Mouse (Mus musculus): Measurements from ENCODE around the gene St3gal4. TPM values are rescaled to one million over a fixed set of nuclear protein-coding genes. Genes with fewer than 3 reads are reported as not detected.
A peak's percentile ranks its signal among the peaks of the same experiment; 100 is the strongest.

Gene St3gal4
- polyA plus RNA-seq, 1 experiment from 2014 or later = 250 TPM

DNA sequence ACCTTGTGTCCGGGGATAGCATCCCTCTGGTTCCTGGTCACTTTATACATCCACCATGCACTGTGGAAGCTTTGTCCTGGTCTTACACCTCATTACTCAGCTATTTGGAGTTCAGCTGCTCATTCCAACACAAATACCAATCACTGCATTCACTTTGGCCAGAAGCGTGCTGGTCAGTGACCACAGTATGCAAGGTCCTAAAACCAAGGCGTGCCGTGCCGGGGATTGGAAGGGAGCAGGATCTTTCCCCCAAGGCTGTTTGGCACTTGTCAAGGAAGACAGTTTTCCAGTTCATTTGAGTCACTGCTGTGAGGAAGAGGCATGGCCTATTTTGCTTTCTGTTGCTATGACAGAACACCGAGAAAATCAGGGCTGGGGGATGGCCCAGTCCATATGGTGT is 86.6 kb downstream of the St3gal4 start:
- ATAC-seq = no peak
- Histone ChIP-seq H3K4me3 (ENCODE audit: low read length) (no peak overlapping the region), H3K9ac (ENCODE audit: low read depth, low read length) (no peak overlapping the region), H3K27ac (ENCODE audit: low read length) (no peak overlapping the region), H3K4me2 (ENCODE audit: low read depth, low read length) (no peak overlapping the region), H3K9me3 (ENCODE audit: control insufficient read depth, low read length) (0 out of 2 replicates have a peak, but pooled peaks cover 5% of the 10 kb centered on the region), H3K36me3 (ENCODE audit: control insufficient read depth, insufficient read depth, low read length) (no peaks in the 10 kb centered on the region), H3K27me3 (replicated peaks; ENCODE audit: control insufficient read depth, insufficient read depth, low read length) (0 out of 2 replicates have a peak, but pooled peaks cover 5% of the 10 kb centered on the region), H3K4me1 (ENCODE audit: control insufficient read depth, insufficient read depth, low read length) (0 out of 2 replicates have a peak, but pooled peaks cover 7% of the 10 kb centered on the region)
- 83% methylated on average over 6 of the region's 6 CpGs for WGBS

DNA sequence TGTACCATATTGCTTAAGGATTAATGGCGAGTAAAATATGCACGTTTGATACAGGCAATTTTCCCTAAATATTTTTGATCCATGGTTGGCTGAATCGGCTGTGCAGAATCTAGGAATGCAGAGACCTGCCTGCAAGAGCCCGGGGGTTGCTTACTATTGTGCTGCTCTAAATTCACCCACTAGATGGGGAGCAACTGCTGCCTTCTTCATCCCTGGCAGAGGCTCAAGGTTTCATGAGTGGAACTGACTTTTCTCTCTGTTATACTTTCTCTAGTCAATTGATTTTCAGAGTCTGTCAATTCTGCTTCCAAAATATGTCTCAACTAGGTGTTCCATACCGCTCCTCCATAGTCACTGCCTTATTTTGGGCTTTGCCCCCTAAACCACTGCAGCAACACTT is 88.2 kb downstream of the St3gal4 start:
- H3K9me3 ChIP-seq (ENCODE audit: control insufficient read depth, low read length) = no peaks in the 10 kb centered on the region
- H3K27ac ChIP-seq (ENCODE audit: low read length) = no peak overlapping the region
- H3K4me3 ChIP-seq (ENCODE audit: low read length) = no peak overlapping the region
- no peak overlapping the region for H3K4me2 ChIP-seq (ENCODE audit: low read depth, low read length)
- 0 out of 2 replicates have a peak, but pooled peaks cover 7% of the 10 kb centered on the region for H3K4me1 ChIP-seq (ENCODE audit: control insufficient read depth, insufficient read depth, low read length)
- WGBS = 63% methylated on average over 5 of the region's 5 CpGs
- ATAC-seq = no peak
- H3K9ac ChIP-seq (ENCODE audit: low read depth, low read length) = no peak overlapping the region
- H3K27me3 ChIP-seq (replicated peaks; ENCODE audit: control insufficient read depth, insufficient read depth, low read length) = peaks cover 5% of the 10 kb centered on the region; the same call in 1 of the 2 replicates
- H3K36me3 ChIP-seq (ENCODE audit: control insufficient read depth, insufficient read depth, low read length) = no peaks in the 10 kb centered on the region

DNA sequence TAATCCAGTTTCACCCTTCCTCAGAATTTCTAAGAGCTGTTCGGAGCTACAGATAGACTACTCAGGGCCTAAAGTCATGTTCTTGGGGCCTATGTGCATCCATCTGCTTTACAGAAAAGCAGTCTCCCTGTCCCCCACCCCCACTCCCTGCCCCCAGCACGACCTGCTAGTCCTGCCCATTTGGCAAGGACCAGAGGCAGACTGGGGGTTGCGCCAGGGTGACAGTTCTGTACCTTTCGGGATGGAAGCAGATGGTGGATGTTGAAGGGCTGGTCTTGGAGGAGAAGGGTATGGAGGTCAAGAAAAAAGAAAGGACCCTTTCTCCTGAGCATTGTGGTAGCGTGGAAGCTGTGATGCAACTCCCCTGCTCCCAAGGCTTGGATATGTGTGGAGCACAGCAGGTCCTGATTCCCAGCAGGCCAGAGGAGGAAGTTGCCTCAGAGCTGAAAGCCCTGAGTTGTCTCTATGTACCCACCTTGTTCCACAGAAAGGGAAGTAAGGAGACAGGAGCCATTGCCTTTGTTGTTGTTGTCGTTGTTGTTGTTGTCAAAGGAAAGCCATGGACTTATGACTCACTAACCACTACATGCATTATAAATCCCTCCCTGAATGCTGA is 91.6 kb downstream of the St3gal4 start:
- 86% methylated on average over 6 of the region's 6 CpGs for WGBS
- no peak overlapping the region for H3K4me3 ChIP-seq (ENCODE audit: low read length)
- H3K36me3 ChIP-seq (ENCODE audit: control insufficient read depth, insufficient read depth, low read length) = no peaks in the 10 kb centered on the region
- H3K27me3 ChIP-seq (replicated peaks; ENCODE audit: control insufficient read depth, insufficient read depth, low read length) = peaks cover 15% of the 10 kb centered on the region
- H3K9me3 ChIP-seq (ENCODE audit: control insufficient read depth, low read length) = no peaks in the 10 kb centered on the region
- peaks cover 5% of the 10 kb centered on the region; the same call in 1 of the 2 replicates for H3K4me1 ChIP-seq (ENCODE audit: control insufficient read depth, insufficient read depth, low read length)
- H3K9ac ChIP-seq (ENCODE audit: low read depth, low read length) = no peak overlapping the region
- H3K27ac ChIP-seq (ENCODE audit: low read length) = no peak overlapping the region
- no peak for ATAC-seq
- H3K4me2 ChIP-seq (ENCODE audit: low read depth, low read length) = no peak overlapping the region

DNA sequence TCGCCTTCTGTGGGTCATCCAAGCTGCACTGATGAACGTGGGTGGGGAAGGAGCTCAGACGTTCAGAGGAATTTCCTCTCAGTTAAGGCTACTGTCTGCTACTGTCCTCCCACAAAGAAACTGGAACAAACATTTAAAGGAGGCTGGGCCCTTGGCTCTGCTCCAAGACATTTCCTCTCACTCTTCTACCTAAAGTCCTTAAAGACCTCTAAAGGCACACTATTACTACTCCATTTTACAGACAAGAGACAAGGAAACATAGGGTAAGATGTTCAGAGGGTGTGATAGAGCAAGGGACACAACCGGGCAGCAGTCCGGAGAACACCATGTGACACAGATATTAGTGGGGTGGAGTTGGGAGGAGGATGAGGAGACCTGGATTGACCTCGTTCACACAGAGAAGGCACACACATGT is 92.2 kb downstream of the St3gal4 start:
- H3K9ac ChIP-seq (ENCODE audit: low read depth, low read length) = no peak overlapping the region
- H3K27me3 ChIP-seq (replicated peaks; ENCODE audit: control insufficient read depth, insufficient read depth, low read length) = peaks cover 15% of the 10 kb centered on the region
- H3K4me2 ChIP-seq (ENCODE audit: low read depth, low read length) = no peak overlapping the region
- no peak overlapping the region for H3K27ac ChIP-seq (ENCODE audit: low read length)
- ATAC-seq = no peak
- WGBS = 50% methylated on average over 6 of the region's 6 CpGs
- H3K36me3 ChIP-seq (ENCODE audit: control insufficient read depth, insufficient read depth, low read length) = no peaks in the 10 kb centered on the region
- H3K9me3 ChIP-seq (ENCODE audit: control insufficient read depth, low read length) = no peaks in the 10 kb centered on the region
- peaks cover 5% of the 10 kb centered on the region; the same call in 1 of the 2 replicates for H3K4me1 ChIP-seq (ENCODE audit: control insufficient read depth, insufficient read depth, low read length)
- no peak overlapping the region for H3K4me3 ChIP-seq (ENCODE audit: low read length)

DNA sequence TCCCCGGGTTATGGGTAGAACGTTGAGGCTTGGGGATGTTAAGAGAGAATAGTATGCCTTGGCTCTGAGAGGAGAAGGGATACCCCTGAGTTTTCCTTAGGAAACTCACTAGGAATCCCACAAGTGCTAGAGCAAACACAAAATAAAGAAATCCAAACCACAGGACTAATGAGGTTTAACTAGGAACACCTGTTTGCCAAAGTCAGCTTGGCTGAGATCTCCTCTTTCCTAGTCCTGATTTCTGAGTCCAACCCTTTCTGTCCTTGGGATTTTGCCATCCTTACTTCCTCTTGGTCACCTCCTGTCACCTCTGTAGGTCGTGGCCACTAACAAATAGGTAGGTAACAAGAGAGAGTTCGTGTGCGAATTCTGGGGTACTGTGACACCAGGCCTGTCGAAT is 92.8 kb downstream of the St3gal4 start:
- no peak overlapping the region for H3K4me2 ChIP-seq (ENCODE audit: low read depth, low read length)
- H3K27me3 ChIP-seq (replicated peaks; ENCODE audit: control insufficient read depth, insufficient read depth, low read length) = peaks cover 15% of the 10 kb centered on the region
- WGBS = 83% methylated on average over 6 of the region's 6 CpGs
- no peak overlapping the region for H3K4me3 ChIP-seq (ENCODE audit: low read length)
- H3K27ac ChIP-seq (ENCODE audit: low read length) = no peak overlapping the region
- H3K9me3 ChIP-seq (ENCODE audit: control insufficient read depth, low read length) = no peaks in the 10 kb centered on the region
- no peak overlapping the region for H3K9ac ChIP-seq (ENCODE audit: low read depth, low read length)
- peaks cover 5% of the 10 kb centered on the region; the same call in 1 of the 2 replicates for H3K4me1 ChIP-seq (ENCODE audit: control insufficient read depth, insufficient read depth, low read length)
- H3K36me3 ChIP-seq (ENCODE audit: control insufficient read depth, insufficient read depth, low read length) = no peaks in the 10 kb centered on the region
- no peak for ATAC-seq

DNA sequence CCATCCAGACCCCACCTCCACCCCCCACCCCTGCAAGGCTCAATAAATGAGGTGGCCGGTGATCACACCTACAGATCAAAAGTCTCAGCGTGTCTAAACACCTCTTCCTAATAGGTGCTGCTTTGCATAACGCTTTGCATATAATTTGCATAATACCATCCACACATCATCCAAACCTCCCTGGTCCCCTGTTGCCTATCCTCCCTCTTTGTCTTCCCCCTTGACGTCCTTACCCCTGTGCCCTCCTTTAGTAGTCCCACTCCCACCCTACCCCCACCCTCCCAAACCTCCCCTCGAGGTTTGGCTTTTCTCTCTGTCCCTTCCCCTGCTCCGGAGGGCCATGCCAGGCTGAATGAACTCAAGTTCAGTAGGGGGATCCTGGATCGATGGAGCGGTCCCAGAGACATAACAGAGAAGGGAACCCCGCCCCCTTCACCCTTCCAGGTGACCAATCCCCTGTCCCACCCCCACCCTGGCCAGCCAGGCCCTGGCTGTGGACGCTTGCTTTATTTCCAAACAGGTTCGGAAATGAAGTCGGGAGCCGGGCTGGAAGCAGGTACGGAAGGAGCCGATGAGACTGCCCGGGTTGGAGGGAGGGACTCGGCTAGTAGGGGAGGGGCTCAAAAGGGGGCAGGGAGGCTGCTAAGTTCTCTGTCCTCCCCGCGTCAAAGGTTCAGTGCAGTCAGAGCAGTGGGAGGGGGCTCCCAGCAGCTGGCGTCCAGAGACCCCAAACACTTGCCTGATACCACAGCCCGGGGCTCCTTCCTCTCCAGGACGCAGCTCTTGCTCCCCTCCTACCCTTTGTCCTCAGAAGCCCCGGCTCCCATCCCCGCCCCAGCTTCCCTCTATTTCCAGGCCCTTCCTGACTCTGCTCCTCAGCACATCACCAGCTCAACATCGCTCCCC is 94.2 kb downstream of the St3gal4 start:
- H3K9ac ChIP-seq (ENCODE audit: low read depth, low read length) = peak overlapping the region; percentile 47
- H3K27ac ChIP-seq (ENCODE audit: low read length) = no peak overlapping the region
- H3K36me3 ChIP-seq (ENCODE audit: control insufficient read depth, insufficient read depth, low read length) = no peaks in the 10 kb centered on the region
- peaks cover 9% of the 10 kb centered on the region for H3K4me1 ChIP-seq (ENCODE audit: control insufficient read depth, insufficient read depth, low read length)
- peaks cover 15% of the 10 kb centered on the region for H3K27me3 ChIP-seq (replicated peaks; ENCODE audit: control insufficient read depth, insufficient read depth, low read length)
- WGBS = 9% methylated on average over 25 of the region's 25 CpGs
- peak overlapping the region; percentile 17 for H3K4me3 ChIP-seq (ENCODE audit: low read length)
- ATAC-seq = 0 out of 2 replicates have a peak, but pooled peaks have one; percentile 12
- H3K4me2 ChIP-seq (ENCODE audit: low read depth, low read length) = peak overlapping the region; percentile 50
- no peaks in the 10 kb centered on the region for H3K9me3 ChIP-seq (ENCODE audit: control insufficient read depth, low read length)

DNA sequence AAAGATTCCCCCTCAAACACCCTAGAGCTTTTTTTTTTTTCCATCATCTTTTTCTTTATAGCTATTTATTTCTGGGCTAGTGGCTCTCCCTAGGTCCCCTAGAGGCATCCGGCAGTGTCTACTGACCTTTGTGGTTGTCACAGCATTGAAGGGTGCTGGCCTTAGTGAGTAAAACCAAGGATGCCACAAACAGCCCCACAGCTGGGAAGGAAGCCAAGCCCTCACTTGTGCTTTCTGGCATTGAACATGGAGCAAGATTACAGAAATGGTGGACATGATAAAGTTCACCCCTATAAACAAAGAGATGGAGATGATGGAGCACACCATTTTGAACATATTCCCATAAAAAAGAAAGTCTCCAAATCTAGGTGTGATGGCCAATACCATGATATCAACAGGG is 97.3 kb downstream of the St3gal4 start:
- Histone ChIP-seq H3K27me3 (replicated peaks; ENCODE audit: control insufficient read depth, insufficient read depth, low read length) (peaks cover 16% of the 10 kb centered on the region), H3K9me3 (ENCODE audit: control insufficient read depth, low read length) (no peaks in the 10 kb centered on the region), H3K4me3 (ENCODE audit: low read length) (no peak overlapping the region), H3K36me3 (ENCODE audit: control insufficient read depth, insufficient read depth, low read length) (no peaks in the 10 kb centered on the region), H3K4me1 (ENCODE audit: control insufficient read depth, insufficient read depth, low read length) (peaks cover 17% of the 10 kb centered on the region), H3K4me2 (ENCODE audit: low read depth, low read length) (no peak overlapping the region), H3K9ac (ENCODE audit: low read depth, low read length) (no peak overlapping the region), H3K27ac (ENCODE audit: low read length) (no peak overlapping the region)
- ATAC-seq = no peak
- 94% methylated on average over 1 of the region's 1 CpGs for WGBS

DNA sequence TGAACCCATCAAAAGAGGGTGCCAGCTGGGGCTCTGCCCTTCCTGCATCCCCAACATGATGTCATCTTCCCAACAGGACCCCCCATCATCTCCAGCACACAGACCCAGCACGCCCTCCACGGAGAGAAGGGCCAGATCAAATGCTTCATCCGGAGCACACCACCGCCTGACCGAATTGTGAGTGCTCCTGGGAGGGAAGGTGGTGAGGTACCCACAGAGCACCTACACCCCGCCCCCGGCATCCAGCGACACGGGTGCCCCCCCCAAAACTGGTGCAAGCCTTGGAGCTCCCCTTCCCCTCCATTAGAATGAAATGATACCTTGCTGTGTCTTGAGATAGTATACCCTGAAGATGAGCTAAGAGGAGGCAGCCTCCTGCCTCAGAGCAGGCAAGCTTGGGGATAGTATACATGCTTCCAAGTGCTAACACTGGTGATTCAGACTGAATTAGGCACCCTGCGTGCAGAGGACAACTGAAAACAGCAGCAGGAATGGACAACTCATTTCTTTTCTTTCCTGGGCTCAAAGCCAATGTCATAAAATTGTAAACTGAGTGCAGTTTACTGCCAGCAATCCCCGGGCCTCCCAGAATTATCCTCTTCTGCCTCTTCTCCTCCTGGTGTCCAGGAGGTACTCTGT is 98.9 kb downstream of the St3gal4 start:
- H3K27ac ChIP-seq (ENCODE audit: low read length) = no peak overlapping the region
- peaks cover 16% of the 10 kb centered on the region for H3K4me1 ChIP-seq (ENCODE audit: control insufficient read depth, insufficient read depth, low read length)
- peaks cover 11% of the 10 kb centered on the region for H3K27me3 ChIP-seq (replicated peaks; ENCODE audit: control insufficient read depth, insufficient read depth, low read length)
- WGBS = 47% methylated on average over 11 of the region's 11 CpGs
- H3K9me3 ChIP-seq (ENCODE audit: control insufficient read depth, low read length) = no peaks in the 10 kb centered on the region
- H3K9ac ChIP-seq (ENCODE audit: low read depth, low read length) = no peak overlapping the region
- no peak overlapping the region for H3K4me2 ChIP-seq (ENCODE audit: low read depth, low read length)
- ATAC-seq = peak; percentile 52; the same call in 1 of the 2 replicates
- no peak overlapping the region for H3K4me3 ChIP-seq (ENCODE audit: low read length)
- H3K36me3 ChIP-seq (ENCODE audit: control insufficient read depth, insufficient read depth, low read length) = no peaks in the 10 kb centered on the region

DNA sequence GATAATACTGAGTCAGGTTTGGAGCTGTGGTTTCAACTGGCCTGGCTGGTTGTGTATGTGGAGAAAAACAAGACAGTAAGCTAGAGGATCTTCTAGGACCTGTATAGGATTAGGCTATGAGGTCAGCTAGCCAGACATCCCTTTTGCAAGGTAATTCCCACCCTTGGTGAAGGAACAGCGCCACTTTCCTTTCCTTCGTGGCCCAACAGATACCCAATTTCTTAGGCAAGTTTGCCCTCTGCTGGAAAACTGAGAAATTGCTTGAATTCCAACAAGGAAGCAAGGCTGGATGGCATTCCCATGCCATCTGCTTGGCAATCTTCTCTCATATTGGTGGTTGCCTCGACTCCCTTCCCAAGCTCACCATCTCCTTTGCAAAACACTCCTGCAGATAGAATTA is 99.7 kb downstream of the St3gal4 start:
- Histone ChIP-seq H3K36me3 (ENCODE audit: control insufficient read depth, insufficient read depth, low read length) (no peaks in the 10 kb centered on the region), H3K9ac (ENCODE audit: low read depth, low read length) (no peak overlapping the region), H3K4me2 (ENCODE audit: low read depth, low read length) (no peak overlapping the region), H3K4me1 (ENCODE audit: control insufficient read depth, insufficient read depth, low read length) (peaks cover 12% of the 10 kb centered on the region), H3K27me3 (replicated peaks; ENCODE audit: control insufficient read depth, insufficient read depth, low read length) (peaks cover 9% of the 10 kb centered on the region; the same call in 1 of the 2 replicates), H3K9me3 (ENCODE audit: control insufficient read depth, low read length) (no peaks in the 10 kb centered on the region), H3K4me3 (ENCODE audit: low read length) (no peak overlapping the region), H3K27ac (ENCODE audit: low read length) (no peak overlapping the region)
- 7% methylated on average over 3 of the region's 3 CpGs for WGBS
- peak; percentile 27; the same call in 1 of the 2 replicates for ATAC-seq
